Mouse (Mus musculus): ENCODE measurements around the gene Farp2. TPM values are rescaled to one million over a fixed set of nuclear protein-coding genes. Genes with fewer than 3 reads are reported as not detected.

The Farp2 gene
- polyA plus RNA-seq (2017; shearing (Covaris generic)) = 2.5 TPM

GRCm38 (mm10) chr1:93511585-93512350 lies at the start of gene Farp2:
Gene Farp2, plus strand, starts transcription at chr1:93512079.

GRCm38 (mm10) chr1:93478586-93479475 lies 33.0 kb upstream of the Farp2 start, which contains the start of gene Hdlbp:
Gene Hdlbp, minus strand, starts transcription at chr1:93478815.

GRCm38 (mm10) chr1:93658559-93658958 lies 146.7 kb downstream of the Farp2 start, which contains the start of gene Stk25:
Gene Stk25, minus strand, starts transcription at chr1:93658659.

Other genes with a start within 250 kb of the Farp2 start
- 10.0 TPM for gene Mterf4, start 206.2 kb upstream of the Farp2 start, polyA plus RNA-seq (2017; shearing (Covaris generic))
- 42.4 TPM for gene Ppp1r7, start 169.2 kb upstream of the Farp2 start, polyA plus RNA-seq (2017; shearing (Covaris generic))
- 0.28 TPM for gene Pask, start 168.6 kb upstream of the Farp2 start, polyA plus RNA-seq (2017; shearing (Covaris generic))
- gene Ano7, start 138.1 kb upstream of the Farp2 start, polyA plus RNA-seq (2017; shearing (Covaris generic)) = not detected
- gene Hdlbp, start 33.3 kb upstream of the Farp2 start, polyA plus RNA-seq (2017; shearing (Covaris generic)) = 81.3 TPM
- 136 TPM for gene Stk25, start 146.6 kb downstream of the Farp2 start, polyA plus RNA-seq (2017; shearing (Covaris generic))
- 0.99 TPM for gene Bok, start 173.6 kb downstream of the Farp2 start, polyA plus RNA-seq (2017; shearing (Covaris generic))
- gene Atg4b, start 239.4 kb downstream of the Farp2 start, polyA plus RNA-seq (2017; shearing (Covaris generic)) = 108 TPM
- gene Thap4, start 242.8 kb downstream of the Farp2 start, polyA plus RNA-seq (2017; shearing (Covaris generic)) = 20.1 TPM

Data from effector memory CD4-positive, alpha-beta T cell, adult 7 months (primary cell).